Mouse (Mus musculus) embryo, embryonic 9.5 days (tissue): ENCODE data around the gene Sf3b3.
"Not testable (repeated sequence)": the region's sequence is repeated elsewhere in the genome, so short reads cannot be mapped to it uniquely, and the experiment has no call there.

Experiments
- DNase-seq: peaks from one replicate; pipeline ENCODE4 v3.0.0-alpha.2; 2017; ENCODE audit errors: extremely low spot score

The Sf3b3 gene

DNA sequence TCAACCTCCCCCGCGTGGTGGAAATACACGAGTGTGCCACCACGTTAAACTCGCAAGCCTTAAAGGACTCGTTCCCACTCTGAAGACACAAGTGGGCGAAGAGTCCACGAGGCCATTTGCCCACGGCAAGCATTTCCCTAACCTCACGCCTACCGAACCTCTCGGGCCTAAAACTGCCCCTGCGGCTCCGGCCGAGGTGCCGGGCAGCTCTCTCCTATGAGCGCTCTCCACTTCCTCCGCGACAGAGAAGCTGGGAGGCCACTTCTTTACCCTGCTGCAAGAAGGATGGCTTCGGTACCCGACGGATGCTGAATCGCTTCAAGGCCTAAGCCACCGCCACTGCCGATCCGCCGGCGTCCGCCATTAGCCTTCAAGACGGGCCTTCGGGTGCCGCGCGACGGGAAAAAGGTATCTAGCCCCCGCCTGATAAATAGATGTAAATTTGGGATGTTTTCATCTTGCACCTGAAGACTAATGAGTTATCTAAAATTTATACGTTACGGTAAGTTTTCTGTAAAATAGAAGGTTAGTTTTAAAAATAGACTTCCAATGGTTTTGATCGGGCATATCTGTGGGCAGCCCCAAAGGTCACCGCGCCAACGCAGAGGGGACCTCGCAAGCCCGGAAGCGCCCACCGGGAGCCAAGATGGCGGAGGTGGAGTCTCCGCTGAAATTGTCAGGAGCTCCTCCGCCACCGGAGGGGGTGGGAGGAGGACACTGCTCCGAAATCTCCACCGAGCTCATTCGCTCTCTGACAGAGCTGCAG lies at the start of gene Sf3b3, which contains the start of gene Cog4:
Gene Sf3b3, minus strand, starts transcription at position 383 of the 766 bp plus-strand sequence.
Gene Cog4, plus strand, starts transcription at position 196 of the 766 bp plus-strand sequence.
- DNase-seq: peak; percentile 89

DNA sequence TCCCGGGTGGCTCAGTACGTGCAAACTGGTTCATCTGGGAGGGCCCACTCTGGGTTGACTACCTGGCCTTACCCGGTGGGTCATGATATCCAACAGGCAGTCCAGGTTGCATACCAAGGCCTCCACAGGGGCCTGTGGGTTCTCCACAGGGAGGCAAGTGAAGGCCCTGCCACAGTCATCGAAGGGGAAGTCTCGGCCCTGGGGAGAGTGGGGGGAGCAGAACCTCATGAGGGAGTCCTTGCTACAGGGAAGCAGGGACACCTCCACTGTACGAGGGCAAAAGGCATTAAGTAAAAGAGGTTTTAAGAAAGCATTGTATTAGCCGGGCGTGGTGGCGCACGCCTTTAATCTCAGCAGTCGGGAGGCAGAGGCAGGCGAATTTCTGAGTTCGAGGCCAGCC lies 49.2 kb upstream of the Sf3b3 start:
- DNase-seq: no peak

DNA sequence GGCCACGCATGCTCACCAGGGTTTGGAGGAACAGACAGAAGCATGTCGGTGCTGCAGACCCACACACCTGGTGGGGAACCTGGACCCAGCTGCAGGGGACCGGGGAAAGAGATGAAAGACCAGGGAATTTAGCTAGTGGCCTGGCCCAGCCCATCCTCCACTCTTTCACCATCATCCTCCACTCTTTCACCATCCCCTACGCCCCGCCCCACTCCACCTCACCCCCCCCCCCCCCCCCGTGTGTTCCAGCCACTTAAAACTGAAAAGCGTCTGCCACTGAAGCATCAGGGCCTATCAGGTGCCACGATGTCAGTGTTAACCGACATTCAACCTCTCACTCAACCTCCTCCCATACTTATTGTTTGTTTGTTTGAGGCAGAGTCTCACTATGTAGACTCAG lies 48.7 kb upstream of the Sf3b3 start:
- DNase-seq: no peak

DNA sequence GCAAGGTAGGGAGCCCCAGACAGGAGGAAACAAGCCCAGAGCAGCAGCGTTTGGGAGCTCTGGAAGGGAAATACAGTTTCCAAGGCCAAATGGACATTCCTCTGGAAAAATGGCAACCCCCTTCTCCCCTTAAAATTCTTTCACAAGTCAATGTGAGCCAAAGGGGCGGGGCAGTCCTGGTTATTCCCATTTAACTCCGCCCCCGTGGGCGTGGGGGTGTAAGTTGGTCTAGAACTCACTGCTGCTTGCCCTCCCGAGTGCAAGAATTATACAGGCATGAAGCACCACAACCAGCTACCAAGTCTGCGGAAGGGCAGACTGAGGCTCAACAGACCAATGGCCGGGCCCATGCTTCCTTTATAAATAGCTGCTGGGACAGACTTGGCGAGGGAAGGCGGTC lies 48.3 kb upstream of the Sf3b3 start:
- DNase-seq: no peak

DNA sequence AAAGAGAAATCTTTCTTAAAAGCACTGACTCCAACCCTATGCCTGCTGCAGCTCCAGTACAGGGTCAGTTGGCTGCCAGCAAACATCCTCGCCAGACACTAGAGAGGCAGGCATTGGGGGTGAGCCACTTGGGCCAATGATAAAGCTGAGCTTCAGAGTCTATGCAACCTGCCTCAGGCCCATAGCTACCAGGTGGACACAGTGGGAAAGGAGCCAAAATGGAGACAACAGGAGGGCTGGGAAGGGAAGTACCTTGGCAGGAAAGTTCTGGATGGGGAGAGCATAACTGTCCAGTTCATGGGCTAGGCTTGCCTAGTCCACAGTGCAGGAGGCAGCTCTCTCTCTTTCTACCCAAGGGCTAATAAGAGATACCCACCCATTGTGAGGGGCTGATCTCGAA lies 46.3 kb upstream of the Sf3b3 start:
- DNase-seq: no peak

- no peak for DNase-seq
Measured at GRCm38 (mm10) chr8:110892040-110892439, 45.5 kb upstream of the Sf3b3 start.

DNA sequence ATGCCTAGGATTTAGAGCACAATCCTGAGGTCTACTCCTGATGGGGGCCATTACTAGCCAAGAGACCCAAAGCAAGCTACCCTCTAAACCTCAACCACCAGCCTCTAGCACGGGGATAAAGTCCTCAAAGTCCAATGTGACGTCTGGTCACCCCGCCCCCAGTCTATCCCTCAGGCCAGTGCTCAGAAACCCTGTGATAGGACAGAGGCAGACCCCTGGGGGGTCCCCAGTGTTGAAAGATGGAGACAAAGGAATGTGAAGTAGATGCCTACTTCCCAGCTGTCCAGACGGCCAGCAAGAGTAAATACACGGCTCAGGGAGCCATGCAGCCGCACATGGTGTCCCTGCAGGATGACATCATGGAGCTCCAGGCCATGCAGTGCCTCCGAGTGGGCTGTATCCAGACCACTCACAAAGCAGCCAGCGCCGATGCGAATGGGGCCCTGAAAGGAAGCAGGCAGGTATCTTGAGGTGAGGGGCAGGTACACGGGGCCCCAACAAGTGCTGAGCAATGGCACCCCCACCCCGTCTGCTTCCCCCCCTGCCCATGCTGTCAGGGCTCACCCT lies 43.4 kb upstream of the Sf3b3 start:
- peak; percentile 14 for DNase-seq

- DNase-seq: no peak
Measured at GRCm38 (mm10) chr8:110888860-110889259, 42.3 kb upstream of the Sf3b3 start.

DNA sequence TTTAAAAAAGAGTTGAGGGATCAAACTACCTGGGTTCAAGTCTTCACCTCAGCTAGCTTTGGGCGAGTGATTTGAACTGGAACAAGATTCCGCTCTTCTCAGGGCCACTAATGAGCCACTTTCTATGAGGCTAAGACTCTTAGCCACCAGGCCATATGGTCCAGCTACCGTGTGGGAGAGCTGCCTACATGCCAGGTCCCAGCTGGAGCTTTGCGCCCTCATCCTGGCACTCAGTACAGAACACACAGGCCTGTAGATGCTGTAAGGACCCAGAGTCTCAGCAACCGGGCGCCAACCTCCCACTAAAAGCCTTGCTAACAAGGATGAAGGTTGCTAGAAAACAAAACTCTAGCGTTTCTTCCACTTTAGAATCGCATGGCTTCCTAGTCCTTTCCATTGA lies 41.9 kb upstream of the Sf3b3 start:
- no peak for DNase-seq

GRCm38 (mm10) chr8:110887551-110887950 lies 41.0 kb upstream of the Sf3b3 start:
- DNase-seq: no peak

DNA sequence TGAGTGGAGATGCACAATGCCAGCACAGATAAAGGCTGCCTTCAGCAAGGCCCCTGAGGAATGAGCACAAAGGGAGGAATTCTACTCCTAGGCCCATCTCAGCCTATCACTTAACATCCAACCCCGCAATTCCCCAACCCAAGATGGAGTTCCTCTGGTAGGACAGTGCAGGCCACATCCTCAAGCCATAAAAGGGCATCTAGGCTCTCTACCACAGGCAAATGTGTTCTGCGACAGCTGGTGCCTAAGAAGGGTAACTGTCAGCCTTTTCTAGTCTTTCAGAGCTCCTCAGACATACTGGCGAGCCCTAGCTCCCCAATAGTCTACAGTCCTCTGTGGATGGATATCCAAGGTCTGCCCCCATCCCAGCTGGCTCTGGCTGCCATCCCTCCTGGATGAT lies 40.0 kb upstream of the Sf3b3 start:
- no peak for DNase-seq

DNA sequence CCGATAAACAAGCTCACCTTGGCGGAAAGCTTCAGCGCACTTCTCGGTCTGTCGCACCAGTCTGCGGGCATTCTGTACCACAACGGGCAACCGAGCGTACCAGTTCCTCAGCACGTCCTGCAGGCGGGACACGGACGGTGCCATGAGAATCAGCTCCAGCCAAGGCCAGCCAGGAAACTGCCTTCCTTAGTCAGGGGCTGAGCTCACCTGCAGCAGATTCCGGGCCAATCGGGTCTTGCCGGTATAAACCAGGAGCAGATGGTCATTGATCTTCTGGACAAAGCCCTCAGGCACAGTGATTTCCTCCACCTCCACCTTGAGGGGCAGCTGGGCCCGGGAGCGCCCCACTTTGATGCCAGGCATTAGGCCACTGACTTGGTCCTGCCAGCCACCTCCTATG lies 37.2 kb upstream of the Sf3b3 start:
- DNase-seq: no peak

GRCm38 (mm10) chr8:110881741-110882310 lies 35.2 kb upstream of the Sf3b3 start:
- DNase-seq: no peak

GRCm38 (mm10) chr8:110877862-110878261 lies 31.3 kb upstream of the Sf3b3 start:
- no peak for DNase-seq

GRCm38 (mm10) chr8:110870501-110870900 lies 23.9 kb upstream of the Sf3b3 start:
- DNase-seq: no peak

GRCm38 (mm10) chr8:110861347-110862025 lies 14.9 kb upstream of the Sf3b3 start:
- DNase-seq: not testable (repeated sequence)

DNA sequence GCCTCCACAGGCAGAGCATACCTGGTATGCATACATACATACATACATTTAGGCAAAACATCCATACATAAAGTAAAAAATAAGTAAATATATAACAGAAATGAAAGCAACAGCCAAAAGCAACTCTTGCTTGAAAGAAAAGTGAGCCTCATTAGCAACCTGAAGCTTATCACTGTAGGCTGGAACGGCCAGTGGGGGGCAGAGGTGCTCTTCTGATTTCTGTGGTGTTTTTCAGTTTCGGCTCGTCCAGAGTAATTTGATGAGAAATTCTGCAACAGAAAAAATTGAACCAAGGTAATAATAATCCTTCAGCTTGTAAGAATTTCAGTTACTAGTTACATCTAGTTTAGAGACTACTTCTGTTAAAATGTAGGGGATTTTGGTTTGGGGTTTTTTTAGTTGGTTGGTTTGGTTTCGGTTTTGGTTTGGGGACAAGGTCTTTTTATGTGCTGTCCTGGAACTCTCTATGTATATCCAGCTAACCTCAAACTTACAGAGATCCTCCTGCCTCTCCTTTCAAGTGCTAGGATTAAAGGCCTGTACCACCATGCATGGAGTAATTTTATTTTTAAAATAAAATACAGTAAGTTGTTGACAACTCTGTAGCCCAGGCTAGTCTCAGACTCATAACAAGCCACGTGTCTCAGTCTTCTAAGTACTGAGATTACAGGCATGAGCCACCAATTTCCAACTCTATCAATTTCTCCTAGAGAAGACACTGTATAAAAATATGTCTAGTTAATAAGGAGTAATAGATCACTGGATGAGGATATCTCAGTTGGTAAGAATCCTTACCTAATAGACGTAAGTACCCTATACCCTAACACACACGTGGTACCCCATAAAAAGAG lies 13.3 kb upstream of the Sf3b3 start:
- DNase-seq: no peak

DNA sequence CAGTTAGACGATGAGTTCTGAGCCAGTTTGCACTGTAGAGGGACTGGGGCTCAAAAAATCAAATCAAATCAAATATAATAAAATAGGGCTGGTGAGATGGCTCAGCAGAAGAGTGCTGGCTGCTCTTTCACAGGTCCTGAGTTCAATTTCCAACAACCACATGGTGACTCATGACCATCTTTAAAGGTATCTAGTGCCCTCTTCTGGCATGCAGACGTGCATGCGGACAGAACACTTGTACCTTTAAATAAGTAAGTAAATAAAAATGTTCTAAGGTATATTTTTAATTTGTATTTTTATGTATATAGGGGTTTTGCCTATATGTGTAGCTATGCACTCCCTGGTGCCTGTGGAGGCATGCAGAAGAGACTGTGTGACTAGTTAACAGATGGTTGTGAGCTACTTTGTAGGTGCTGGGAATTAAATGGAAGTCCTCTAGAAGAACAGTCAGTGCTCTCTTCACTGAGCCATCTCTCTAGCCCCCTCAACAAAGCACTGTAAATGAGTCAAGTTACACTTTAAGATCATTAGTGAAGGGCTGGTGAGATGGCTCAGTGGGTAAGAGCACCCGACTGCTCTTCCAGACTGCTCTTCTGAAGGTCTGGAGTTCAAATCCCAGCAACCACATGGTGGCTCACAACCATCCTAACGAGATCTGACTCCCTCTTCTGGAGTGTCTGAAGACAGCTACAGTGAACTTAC lies 10.3 kb upstream of the Sf3b3 start:
- DNase-seq: no peak

GRCm38 (mm10) chr8:110856073-110856472 lies 9.5 kb upstream of the Sf3b3 start:
- DNase-seq: not testable (repeated sequence)

DNA sequence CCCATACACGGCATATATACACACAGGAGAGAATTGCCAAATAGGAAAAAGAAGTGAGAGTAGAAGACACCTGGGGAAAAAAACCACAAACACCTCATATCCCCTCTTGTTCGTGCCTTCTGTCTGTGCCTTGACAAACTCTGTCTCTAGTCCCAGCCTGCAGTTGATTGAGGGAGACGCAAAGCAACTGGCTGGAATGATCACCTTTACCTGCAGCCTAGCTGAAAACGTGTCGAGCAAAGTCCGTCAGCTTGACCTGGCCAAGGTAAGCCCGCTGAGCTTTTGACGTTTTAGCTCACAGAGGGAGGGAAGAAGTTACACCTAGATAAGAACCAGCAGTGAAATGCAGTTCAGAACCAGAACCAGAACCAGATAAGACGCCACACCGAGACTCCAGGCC lies 4.6 kb upstream of the Sf3b3 start:
- DNase-seq: no peak
